Mouse (Mus musculus) frontal cortex, postnatal 36 days (tissue): ENCODE data around the gene Gm10840.
A peak's percentile ranks its signal among the peaks of the same experiment; 100 is the strongest.
"Not testable (repeated sequence)": the region's sequence is repeated elsewhere in the genome, so short reads cannot be mapped to it uniquely, and the experiment has no call there.

Experiments used
- DNase-seq, 2 experiments: peaks; one replicate each; pipeline ENCODE4 v3.0.0; 2022; ENCODE audit warnings: low spot score in 2 of 2

Gm10840 gene

GRCm38 (mm10) chr11:106160841-106161721, at the start of gene Gm10840, which contains the start of gene Limd2:
TSS of gene Gm10840 (plus strand) at chr11:106160850.
TSS of gene Limd2 (minus strand) at chr11:106160860.
- DNase-seq: peak; percentile 92 to 95

DNA sequence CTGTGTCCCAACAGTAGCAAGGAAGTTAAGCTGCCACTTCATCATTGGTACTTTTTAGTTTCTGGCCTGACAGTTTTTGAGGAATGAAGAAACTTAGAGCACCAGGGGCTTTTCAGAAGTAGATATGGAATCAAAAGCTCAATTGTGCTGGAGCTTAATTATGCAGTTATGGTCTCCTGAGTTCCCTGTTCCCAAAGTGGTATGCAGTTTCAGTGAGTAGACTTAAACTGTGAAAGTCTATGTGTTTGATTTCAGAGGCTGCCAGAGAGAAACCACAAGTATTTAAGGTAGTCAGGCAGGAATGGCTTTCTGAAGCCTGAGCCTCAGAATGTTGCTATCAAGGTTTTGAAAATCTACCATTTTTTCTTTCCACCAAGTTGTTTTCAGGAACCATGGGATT, 49.0 kb upstream of the Gm10840 start:
- DNase-seq: no peak

DNA sequence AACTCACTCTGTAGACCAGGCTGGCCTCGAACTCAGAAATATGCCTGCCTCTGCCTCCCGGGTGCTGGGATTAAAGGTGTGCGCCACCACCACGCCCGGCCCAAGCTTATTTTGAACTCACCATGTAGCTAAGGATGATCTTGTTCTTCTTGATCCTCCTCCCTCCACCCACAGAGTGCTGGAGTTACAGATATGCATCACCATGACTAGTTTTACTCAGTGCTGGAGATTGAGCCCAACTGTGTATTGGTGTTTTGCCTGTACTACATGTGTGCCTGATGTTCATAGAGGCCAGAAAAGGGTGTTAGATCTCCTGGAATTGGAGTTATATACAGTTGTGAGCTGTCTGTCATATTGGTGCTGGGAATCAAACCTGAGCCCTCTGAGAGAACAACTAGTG, 38.4 kb upstream of the Gm10840 start:
- DNase-seq: no peak

GRCm38 (mm10) chr11:106122736-106123135, 37.9 kb upstream of the Gm10840 start:
- no peak for DNase-seq

DNA sequence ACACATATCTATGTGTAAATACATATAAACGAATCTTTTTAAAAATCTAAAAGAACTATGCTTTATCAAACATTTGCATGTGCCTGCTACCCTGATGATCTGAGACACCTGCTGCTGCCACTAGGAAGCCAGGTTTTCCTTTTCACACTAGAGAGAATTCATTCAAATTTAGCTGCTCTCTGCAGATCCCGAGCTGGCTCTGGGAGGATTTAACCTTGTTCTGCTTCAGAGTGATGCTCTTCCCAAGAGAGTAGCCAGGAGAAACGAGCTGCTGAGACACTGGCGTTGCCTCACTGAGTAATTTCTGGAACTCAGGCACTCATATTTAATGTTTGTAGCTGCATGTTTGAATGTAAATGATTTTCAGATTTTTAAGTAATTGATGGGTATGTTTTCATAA, 35.9 kb upstream of the Gm10840 start:
- DNase-seq: peak in 1 of 2 experiments; percentile 11

DNA sequence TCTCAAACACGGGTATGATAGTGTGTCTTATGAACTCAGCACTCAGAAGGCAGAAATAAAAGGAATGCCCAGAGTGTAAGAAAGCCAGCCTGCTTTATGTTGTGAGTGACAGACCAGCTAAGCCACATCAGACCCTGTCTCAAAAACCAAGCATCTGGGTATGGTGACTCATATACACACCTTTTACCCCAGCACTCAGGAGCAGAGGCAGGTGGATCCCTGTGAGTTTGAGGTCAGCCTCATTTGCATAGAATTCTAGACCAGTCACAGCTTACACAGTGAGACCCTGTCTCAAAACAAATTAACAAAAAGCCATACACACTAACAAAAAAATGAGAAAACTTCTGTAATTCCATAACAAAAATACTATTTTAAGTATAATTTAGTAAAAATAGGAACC, 34.8 kb upstream of the Gm10840 start:
- no peak for DNase-seq

- DNase-seq: not testable (repeated sequence)
Measured at GRCm38 (mm10) chr11:106126727-106127373, 33.8 kb upstream of the Gm10840 start.

GRCm38 (mm10) chr11:106129477-106129876, 31.2 kb upstream of the Gm10840 start:
- no peak for DNase-seq

DNA sequence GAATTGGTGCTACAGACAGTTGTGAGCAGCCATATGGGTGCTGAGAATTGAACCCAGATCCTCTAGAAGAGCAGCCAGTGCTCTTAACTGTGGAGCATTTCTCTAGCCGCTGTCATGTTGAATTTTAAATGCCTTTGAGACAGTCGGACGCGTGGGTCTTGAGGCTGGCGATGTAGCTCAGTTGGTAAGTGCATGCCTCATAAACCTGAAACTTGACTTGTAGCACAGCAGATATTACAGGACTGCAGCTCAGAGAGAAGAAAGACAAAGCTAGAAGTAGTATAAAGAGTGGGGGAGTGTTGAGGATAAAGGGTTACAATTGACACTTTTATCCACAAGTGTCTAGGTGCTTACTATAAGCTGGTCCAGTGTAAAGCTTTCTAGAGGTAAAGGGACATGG, 28.1 kb upstream of the Gm10840 start:
- DNase-seq: no peak

GRCm38 (mm10) chr11:106134580-106135528, 25.8 kb upstream of the Gm10840 start:
- DNase-seq: peak in 1 of 2 experiments; percentile 26

- no peak for DNase-seq
Measured at GRCm38 (mm10) chr11:106151219-106151618, 9.4 kb upstream of the Gm10840 start.

GRCm38 (mm10) chr11:106152132-106152531, 8.5 kb upstream of the Gm10840 start:
- peak; percentile 62 to 78 for DNase-seq

GRCm38 (mm10) chr11:106154091-106154490, 6.6 kb upstream of the Gm10840 start:
- no peak for DNase-seq

DNA sequence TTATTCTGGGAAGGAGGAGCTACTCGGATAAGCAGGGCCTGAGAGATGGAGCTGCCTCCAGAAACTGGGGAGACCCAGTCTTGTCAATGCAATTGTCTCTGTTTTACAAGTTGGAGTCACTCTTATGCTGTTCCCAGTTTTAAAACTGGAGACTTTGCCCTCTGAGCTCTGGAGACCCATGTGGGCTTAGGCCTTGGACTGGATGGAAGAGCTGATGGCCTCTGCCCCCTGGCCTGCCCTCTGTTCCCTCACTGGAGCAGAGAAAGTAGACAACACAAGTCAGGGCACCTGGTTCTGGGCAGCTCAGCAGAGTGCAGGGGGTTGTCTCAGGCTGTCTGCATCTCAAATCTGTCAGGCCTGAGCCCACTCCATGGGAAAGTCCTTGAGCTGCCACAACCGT, 5.9 kb upstream of the Gm10840 start:
- no peak for DNase-seq

GRCm38 (mm10) chr11:106155761-106156160, 4.9 kb upstream of the Gm10840 start:
- no peak for DNase-seq

DNA sequence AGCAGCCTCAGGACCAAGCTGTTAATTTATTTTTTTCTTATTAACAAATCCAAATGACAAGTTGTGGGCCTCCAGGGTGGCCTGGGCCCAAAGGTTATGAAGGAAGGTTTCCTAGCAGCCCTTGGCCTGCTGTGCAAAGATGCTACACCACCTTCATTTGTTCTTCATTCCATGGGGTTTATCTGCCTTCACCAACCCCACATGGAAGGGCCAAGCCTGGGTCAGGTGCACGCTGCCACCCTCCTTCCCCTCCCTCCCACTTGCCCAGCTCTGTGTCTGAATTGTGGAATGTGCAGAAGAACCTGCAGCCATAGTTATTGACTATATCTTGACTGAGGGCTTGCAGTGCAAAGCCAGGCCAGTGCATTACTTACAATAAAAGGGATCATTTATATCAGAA, 4.4 kb upstream of the Gm10840 start:
- DNase-seq: no peak

DNA sequence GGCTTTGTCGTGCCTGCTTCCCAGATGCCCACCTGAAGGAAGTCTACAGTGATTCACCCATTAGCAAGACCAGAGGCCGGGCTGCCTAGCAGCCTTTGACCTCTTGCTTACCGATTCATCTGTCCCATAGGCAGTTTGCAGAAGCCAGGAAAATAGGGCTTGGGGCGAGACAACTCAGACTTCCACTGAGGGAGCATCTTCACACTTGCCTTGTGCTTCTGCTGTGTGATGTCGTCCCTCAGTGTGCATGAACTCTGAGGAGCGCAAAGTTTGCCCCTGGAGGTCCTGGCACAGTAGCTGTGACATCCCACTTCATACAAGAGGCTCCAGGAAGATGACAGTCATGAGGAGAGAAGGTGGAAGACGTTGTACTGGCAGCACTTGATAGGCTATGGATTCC, 3.5 kb upstream of the Gm10840 start:
- no peak for DNase-seq

GRCm38 (mm10) chr11:106158081-106158929, 2.3 kb upstream of the Gm10840 start:
- DNase-seq: no peak

DNA sequence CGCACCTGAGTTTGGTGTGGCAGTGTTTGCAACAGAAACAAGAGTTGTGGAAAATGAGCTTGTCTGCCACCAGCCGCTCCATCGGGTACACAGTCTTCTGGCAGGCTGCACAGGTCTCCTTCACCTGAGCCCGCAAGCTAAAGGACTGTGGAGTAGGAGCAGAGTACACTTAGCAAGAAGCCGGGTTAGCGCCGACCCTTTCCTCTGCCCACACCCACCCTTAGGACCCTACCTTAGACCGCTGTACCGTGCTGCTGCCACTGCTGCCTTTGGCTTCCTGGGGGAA, 1.8 kb upstream of the Gm10840 start:
- DNase-seq: no peak

DNA sequence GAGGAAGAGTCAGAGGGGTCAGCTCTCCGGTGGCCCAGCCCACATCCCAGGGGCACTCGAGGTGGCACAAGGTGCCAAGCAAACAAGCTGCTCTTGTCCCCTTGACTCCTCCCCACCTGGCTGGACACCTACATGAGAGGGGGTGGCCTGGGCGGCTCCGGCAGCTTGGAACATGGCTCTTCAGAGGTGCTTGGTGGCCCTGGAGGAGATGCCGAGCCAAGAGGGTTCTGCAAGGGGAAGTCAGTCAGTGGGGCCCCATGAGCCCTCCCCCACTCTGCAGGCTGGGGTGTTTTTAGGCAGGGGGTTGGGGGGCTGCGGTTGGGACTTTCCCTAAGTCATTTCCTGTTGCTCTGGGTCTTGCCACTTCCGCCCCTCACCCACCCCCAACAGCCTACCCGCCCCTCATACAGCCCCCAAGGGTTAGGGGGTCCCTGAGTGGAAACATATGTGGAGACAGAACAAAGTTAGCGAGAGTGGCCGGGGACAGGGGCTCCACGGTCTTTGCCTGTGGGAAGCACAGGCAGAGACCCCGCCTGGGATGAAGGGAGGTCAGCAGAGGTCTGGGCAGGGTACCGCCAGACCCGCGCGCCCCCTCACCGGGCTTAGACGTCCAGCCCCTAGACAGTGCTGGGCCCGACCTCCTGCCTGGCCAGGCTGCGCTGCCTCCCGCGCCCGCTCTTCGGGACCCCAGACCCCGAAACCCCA, 1.3 kb upstream of the Gm10840 start:
- peak in 1 of 2 experiments; percentile 51 for DNase-seq
